In genomic region chr10:126138585-126138984, GRCm38 (mm10) we compare ENCODE assay signal across 26 mouse cellular contexts.
"Had no signal": no experiment of that assay in that cellular context is flagged by ENCODE, and none has a peak within 500 bp of the region (broad histone marks: within the 10 kb centered on the region; RNA-seq: fewer than 3 reads in every experiment).

No protein-coding gene starts in this region.

- H3K4me2 ChIP-seq: heart, embryonic 12.5 days; hindbrain, embryonic 12.5 days; hindbrain, embryonic 14.5 days; intestine, embryonic 15.5 days; kidney, embryonic 15.5 days; liver, embryonic 12.5 days had no signal

- H3K9me3 ChIP-seq: heart, embryonic 10.5 days; hindbrain, embryonic 10.5 days; hindbrain, embryonic 12.5 days; intestine, embryonic 15.5 days; kidney, embryonic 15.5 days had no signal

- DNase-seq: gastrocnemius, adult 2 months; gastrocnemius, postnatal 10 days; gastrocnemius, postnatal 25 days; heart, adult 18-20 months; heart, postnatal 10 days; heart, postnatal 4 days; kidney, adult 18-20 months; kidney, adult 9 months; kidney, postnatal 14 days; kidney, postnatal 36 days; layer of hippocampus, adult 9-11 months; layer of hippocampus, postnatal 36 days; left cerebral cortex, postnatal 4 days had no signal

- H3K4me1 ChIP-seq: heart, embryonic 10.5 days; heart, embryonic 12.5 days; hindbrain, embryonic 12.5 days; intestine, embryonic 15.5 days; kidney, embryonic 15.5 days; liver, embryonic 12.5 days had no signal

- H3K9ac ChIP-seq: heart, embryonic 12.5 days; hindbrain, embryonic 12.5 days; hindbrain, embryonic 14.5 days; intestine, embryonic 15.5 days; kidney, embryonic 15.5 days; liver, embryonic 12.5 days; liver, embryonic 14.5 days had no signal

- H3K4me3 ChIP-seq: gastrocnemius, adult 2 months; heart, embryonic 10.5 days; heart, embryonic 12.5 days; hindbrain, embryonic 10.5 days; hindbrain, embryonic 12.5 days; intestine, embryonic 15.5 days; kidney, embryonic 15.5 days; liver, embryonic 12.5 days had no signal

- ATAC-seq: hindbrain, embryonic 16.5 days; inflammation-experienced regulatory T-cells, adult 6 months; intestine, embryonic 15.5 days; intestine, postnatal 0 days; liver, embryonic 12.5 days had no signal

- H3K27ac ChIP-seq: gastrocnemius, adult 2 months; heart, embryonic 10.5 days; hindbrain, embryonic 10.5 days; hindbrain, embryonic 12.5 days; hindbrain, embryonic 14.5 days; intestine, embryonic 15.5 days; kidney, embryonic 15.5 days; kidney, postnatal 0 days; liver, embryonic 12.5 days; liver, embryonic 14.5 days had no signal

- H3K36me3 ChIP-seq: heart, embryonic 10.5 days; heart, embryonic 12.5 days; hindbrain, embryonic 10.5 days; hindbrain, embryonic 12.5 days; intestine, embryonic 15.5 days; kidney, embryonic 15.5 days; liver, embryonic 12.5 days had no signal

- H3K27me3 ChIP-seq: heart, embryonic 12.5 days; hindbrain, embryonic 12.5 days; intestine, embryonic 15.5 days; kidney, embryonic 15.5 days; liver, embryonic 12.5 days had no signal
